Mouse (Mus musculus) layer of hippocampus, postnatal 25 days (tissue): ENCODE measurements around the gene Cul9. TPM values are rescaled to one million over a fixed set of nuclear protein-coding genes. Genes with fewer than 3 reads are reported as not detected.
"Not testable (repeated sequence)": the region's sequence is repeated elsewhere in the genome, so short reads cannot be mapped to it uniquely, and the experiment has no call there.

Source experiments
- DNase-seq, 2 experiments: peaks; one replicate each; pipeline ENCODE4 v3.0.0; 2022; ENCODE audit warnings: mixed read lengths in 2 of 2, low spot score in 1 of 2; ENCODE audit errors: extremely low spot score in 1 of 2
- total RNA-seq, 2 experiments: library from RNA; stranded (reverse); gene quantifications; 2 replicates each; pipeline ENCODE4 v1.2.3; 2021

The Cul9 gene
- total RNA-seq, result 10 to 100 TPM; 51.1 to 57.4 TPM

DNA sequence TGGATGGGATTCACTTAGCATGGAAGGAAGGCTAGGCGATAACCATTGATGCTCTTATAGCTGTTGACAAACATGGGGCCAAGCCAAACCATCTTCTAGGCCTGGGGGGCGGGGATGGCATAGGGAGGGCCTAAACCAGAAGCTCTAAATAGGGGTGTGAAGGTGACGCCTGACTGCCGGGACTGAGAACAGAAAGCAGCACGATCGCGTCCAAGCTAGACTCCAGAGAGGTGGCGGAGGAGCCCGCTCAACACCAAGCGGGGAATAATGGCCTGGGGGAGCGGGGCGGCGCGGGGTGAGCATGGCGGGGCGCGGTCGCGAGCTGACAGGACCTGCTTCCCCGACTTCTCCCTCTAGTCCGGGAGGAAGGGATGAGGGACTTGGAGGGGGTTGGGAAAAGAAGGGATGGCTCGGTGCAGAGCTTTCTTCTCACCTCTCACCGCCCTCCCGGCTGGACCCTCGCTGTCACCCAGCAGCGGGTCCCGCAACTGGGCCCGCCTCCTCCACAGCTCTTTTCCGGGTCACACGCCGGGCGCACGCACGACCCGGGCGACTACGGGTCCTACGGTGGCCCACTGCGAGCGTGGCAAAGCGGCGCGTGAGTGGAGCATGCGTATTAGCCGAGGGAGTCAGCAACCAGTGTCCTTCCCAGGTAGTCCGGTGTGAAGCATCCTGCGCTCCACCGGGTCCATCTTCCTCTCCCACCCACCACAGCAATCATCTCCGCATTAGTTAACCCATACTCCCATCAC is at the start of gene Cul9:
Gene Cul9 (minus strand): TSS at position 576 of the 752 bp plus-strand sequence.
- peak; percentile 75 to 81 for DNase-seq

DNA sequence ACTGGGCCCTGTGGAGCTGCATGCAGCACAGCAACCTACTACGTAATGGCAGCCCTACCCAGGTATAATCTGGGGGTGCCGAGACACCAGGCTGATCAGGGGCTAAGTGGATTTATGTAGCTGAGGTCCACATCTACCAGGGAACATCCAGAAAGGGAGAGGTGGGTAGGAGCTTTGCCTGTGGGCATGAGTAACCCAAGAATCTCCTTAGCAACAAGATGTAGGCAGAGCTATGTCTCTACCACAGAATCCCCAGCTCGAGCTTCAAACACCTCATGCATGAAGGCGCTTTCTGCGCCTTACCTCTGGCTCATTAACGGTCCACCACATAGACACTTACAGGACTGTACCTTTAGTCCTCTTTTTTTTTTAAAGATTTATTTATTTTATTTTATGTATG is 49.1 kb upstream of the Cul9 start:
- no peak for DNase-seq

GRCm38 (mm10) chr17:46594606-46595005 is 48.4 kb upstream of the Cul9 start:
- DNase-seq, result no peak

DNA sequence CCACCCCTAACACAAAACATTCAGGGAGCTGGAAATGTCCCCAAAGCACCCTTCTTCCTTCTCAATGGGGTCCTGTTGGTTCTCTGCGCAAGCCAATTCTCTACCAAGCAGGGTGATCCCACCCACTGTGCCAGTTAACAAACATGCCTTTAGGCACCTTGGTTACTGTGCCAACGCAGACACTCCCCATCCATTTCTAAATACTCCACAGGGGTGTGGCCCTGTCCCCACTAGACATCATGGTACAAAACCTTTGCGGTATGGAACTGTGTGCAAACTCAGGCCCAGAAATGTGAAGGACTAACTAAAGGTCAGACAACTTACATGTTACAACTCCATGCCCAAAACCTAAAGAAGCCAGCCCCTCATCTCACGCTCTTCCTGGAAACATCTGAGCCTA is 46.9 kb upstream of the Cul9 start:
- DNase-seq, result no peak

- no peak for DNase-seq
Measured at GRCm38 (mm10) chr17:46591406-46591805, 45.2 kb upstream of the Cul9 start.

DNA sequence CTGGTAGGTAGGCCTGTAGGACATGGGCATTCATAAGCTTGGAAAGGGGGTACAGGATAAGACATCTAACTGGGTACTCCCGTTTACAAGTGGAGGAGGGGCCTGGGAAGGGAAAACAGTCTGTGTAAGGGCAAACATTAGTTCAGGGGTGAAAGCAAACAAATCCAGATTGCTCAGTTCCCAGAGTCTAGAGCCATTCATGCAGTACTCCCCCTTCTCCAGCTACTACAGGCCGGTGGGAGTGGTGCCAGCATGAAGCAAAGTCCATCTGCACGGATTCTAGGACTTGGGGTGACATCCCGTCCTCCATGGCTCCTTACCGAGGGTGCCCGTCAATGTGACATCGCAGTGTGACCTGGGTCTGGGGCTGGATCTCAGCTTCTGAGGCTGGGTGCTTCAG is 44.3 kb upstream of the Cul9 start:
- no peak for DNase-seq

GRCm38 (mm10) chr17:46589635-46590314 is 43.6 kb upstream of the Cul9 start:
- DNase-seq, result no peak

DNA sequence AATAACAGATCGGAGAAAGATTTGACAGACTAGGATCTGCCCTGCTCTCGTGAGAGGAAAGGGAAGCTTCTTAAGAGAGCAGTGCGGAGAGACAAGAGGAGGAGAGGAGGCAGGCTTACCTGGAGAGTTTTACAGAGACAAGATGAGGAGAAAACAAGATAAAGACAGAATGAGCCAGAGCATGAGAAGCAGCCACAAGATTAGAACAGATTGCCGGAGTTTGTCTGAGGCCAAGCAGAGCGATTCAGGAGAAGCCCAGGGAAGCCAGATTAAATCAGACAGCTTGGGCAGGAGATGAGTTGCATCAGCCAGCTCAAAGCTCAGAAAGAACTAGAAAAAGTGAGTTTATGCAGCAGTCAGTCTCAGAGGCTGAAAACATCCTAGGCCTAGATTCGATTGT is 42.7 kb upstream of the Cul9 start:
- no peak for DNase-seq

GRCm38 (mm10) chr17:46588173-46588572 is 42.0 kb upstream of the Cul9 start:
- DNase-seq, result no peak

DNA sequence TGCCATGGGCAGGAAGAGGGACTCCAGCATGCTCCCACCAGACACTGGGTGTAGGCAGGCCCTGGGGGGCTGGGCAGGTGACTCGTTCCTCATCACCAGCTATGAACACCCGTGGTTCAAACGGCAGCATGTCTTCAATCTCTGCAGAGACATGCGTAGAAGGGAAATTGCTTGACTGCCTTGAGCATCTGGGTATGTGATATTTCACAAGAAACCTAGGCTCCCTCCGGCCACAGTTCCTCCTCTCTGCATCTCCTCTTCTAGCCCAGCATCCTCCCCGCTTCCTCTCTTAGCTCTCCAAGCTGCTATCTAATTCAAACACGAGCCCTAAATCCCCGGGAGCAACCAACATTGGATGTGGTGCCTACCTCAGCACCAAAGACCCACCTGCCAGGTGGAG is 40.1 kb upstream of the Cul9 start:
- DNase-seq, result no peak

DNA sequence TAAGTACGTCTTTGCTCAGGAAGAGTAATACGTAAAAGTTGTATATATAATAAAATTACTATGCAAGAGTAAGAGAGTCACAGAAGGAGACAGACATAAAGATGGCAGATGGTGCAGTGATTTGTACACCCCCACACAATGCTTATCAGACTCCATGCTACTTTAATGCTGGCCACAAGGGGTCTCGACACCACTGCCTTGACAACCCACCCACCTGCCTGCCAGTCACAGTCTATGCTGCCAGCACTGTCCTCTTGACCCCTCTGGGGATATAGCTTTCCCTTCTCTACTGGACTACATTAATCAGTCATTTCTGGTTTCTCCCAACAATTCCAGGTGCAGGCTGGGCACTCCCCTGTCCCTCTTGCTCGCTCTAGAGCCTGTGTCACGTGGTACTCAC is 32.5 kb upstream of the Cul9 start:
- DNase-seq, result no peak

DNA sequence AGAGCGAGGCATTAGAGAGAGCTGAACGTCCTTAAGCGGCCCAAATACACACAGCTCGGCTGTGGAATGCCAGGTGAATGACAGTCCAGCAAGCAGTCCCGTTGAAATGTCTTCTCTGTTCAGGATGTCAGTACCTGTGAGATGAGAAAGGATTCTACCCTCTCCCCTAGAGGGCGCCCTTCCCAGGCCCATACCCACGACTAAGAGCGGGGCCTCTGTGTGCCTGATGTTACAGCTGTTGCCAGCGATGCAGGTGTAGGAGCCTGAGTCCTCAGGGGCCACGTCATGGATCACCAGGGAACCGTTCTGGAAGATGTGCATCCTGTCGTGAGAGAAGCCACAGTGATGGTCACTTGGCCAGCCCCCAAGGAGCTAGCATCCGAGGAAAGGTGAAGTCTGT is 29.9 kb upstream of the Cul9 start:
- DNase-seq, result no peak

DNA sequence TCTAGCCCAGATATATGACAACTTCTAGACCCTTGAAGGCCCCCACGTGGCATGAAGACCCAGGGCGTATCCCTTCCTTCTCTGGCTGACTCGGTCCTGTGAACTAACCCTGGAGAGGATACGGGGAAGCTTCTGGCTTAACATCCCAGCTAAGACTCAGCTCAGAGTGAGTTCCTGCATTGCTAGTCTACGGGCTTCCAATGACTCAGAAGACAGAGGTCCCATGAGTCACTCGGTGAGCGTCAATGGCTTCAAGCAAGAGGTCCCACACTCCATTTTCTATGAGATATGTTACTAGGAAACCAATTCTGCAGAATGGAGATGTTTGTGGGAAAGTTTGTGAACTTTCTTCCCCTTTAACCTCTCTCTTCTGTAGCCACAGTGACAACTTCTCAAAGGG is 28.3 kb upstream of the Cul9 start:
- no peak for DNase-seq

- no peak for DNase-seq
Measured at GRCm38 (mm10) chr17:46571005-46571404, 24.8 kb upstream of the Cul9 start.

DNA sequence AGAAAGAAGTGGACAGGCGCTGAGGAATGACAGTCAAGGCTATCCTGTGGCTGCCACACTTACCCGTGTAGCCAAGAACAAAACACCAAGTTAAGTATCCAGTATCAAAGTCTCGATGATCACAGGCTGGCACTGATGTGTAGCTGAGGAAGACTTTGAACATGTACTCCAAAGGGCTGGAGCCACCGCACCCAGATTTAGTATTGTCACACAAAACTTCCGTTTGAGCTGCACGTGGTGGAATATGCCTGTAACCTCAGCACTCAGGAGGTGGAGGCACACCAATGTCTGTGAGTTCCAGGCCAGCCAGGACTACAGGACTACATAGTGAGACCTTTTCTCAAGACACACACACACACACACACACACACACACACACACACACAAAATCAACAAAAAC is 13.0 kb upstream of the Cul9 start:
- no peak for DNase-seq

GRCm38 (mm10) chr17:46558151-46558550 is 12.0 kb upstream of the Cul9 start:
- DNase-seq, result no peak

DNA sequence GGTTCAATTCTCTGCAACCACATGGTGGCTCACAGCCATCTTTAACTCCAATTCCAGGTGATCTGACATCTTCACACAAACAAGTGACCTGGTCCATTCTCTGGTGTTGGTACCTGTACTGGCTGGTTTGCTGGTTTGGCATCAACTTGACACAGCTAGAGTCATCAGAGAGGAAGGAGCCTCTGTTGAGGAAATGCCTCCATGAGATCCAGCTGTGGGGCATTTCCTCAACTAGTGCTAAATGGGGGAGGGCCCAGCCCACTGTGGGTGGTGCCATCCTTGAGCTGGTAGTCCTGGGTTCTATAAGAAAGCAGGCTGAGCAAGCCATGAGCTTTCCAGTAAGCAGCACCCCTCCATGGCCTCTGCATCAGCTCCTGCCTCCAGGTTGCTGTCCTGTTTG is 11.1 kb upstream of the Cul9 start:
- not testable (repeated sequence) for DNase-seq

- DNase-seq, result no peak
Measured at GRCm38 (mm10) chr17:46556584-46556945, 10.4 kb upstream of the Cul9 start.

DNA sequence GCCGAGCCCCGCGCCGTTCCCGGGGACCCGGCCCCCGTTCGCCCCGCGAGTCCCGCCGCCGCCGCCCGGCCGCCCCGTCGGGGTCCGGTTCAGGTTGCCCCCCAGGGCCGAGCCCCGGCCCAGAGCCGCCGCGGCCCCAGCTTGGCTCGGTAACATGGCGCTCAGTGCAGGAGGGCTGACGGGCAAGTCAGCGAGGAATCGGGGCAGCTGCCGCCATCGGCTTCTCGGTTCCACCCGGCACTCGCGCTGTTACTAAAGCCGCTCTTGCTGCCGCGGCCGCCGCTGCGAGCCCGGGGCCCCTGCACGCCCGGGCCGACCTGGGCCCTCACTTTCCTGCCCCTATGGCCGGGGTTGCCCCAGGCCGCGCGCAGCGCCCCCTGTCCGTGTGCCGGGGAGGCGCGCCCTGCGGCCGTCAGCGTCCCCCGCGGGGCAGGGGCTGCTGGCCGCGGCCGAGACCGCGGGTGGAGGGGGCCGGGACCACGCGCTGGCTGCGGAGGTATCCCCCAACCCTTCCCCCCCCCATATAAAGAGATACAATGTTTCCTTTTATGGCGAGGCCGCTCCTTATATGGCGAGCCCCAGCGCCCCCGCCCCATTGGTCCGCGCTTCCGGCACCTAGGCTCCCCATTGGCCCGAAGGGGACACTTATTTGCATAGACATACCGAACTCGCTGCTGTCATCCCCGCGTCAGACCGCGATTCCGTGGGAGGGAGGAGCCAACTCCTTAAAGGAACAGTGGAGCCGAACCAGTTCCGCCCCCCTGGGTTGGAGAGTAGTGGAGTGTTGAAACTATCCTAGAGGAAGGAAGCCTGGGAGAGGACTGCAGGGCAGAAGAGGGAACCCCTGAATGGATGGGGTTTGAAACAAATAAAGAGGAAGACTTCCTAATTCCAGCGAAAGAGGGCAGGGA is 9.7 kb upstream of the Cul9 start, which contains the start of gene Srf:
Gene Srf (minus strand): TSS at position 503 of the 911 bp plus-strand sequence.
- peak; percentile 84 to 89 for DNase-seq

DNA sequence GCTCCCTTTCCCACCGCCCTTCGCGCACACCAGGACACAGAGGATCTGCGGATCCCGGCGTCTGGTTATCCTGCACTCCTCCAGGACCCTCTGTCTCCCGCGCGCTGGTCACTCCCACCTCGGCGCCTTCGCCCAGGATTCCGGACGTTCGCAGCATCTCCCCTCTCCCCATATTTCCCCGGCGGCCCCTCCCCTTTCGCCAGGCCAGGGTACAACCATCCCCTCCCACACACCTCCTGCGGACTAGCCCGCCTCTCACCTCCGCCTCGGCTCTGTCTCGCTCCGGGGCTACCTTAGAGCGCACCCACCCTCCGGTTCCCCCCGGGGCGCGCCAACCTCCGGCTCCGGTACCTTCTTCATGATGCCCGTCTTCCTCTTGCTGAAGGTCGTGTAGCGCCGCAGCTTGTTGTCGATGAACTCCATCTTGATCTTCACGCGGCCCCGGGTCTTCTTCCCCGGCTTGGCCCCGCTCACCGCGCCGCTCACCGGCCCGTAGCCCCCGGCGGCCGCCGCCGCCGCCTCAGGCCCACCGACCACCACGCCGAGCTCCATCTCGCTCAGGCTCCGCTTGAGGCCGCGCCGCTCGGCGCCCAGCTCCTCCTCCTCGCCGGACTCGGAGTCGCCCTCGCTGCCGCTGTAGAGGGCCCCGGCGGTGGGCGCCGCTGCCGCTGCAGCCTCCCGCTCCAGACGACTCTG is 8.9 kb upstream of the Cul9 start:
- DNase-seq, result no peak

DNA sequence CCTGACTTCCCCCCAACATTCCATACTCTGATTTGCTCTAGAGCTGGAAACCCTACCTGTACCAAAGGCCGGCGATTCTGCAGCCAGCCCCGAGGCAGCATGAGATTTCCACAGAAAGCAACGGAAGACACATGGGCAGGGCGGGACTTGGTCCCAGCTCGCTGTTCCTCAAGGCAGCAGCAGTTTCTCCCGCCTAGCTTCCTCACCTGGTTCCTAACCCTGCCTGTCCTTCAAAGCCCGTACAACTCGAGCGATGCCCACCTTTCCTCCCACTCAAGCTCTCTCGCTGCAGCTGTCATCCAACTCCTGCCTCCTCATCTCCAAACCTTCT is 8.4 kb upstream of the Cul9 start:
- peak in 1 of 2 experiments; percentile 33 for DNase-seq
